Mouse (Mus musculus) common myeloid progenitor, adult 5-6 weeks (primary cell): ENCODE results near the gene Wipf3. TPM values are rescaled to one million over a fixed set of nuclear protein-coding genes. Genes with fewer than 3 reads are reported as not detected.

ENCODE experiments used
- ATAC-seq: replicated peaks from 2 replicates; pipeline ENCODE4 v1.8.0; 2016; ENCODE audit warnings: low read depth, mild to moderate bottlenecking, moderate TSS enrichment, inconsistent platforms; ENCODE audit not compliant: poor library complexity, severe bottlenecking
- total RNA-seq: library from RNA; stranded (forward); fragments of 200-1000, 187-1606 nt; gene quantifications from 2 replicates; pipeline ENCODE4 v1.2.3, GENCODE M21; 2017

Gene Wipf3
- not detected in 2 replicates for total RNA-seq

DNA sequence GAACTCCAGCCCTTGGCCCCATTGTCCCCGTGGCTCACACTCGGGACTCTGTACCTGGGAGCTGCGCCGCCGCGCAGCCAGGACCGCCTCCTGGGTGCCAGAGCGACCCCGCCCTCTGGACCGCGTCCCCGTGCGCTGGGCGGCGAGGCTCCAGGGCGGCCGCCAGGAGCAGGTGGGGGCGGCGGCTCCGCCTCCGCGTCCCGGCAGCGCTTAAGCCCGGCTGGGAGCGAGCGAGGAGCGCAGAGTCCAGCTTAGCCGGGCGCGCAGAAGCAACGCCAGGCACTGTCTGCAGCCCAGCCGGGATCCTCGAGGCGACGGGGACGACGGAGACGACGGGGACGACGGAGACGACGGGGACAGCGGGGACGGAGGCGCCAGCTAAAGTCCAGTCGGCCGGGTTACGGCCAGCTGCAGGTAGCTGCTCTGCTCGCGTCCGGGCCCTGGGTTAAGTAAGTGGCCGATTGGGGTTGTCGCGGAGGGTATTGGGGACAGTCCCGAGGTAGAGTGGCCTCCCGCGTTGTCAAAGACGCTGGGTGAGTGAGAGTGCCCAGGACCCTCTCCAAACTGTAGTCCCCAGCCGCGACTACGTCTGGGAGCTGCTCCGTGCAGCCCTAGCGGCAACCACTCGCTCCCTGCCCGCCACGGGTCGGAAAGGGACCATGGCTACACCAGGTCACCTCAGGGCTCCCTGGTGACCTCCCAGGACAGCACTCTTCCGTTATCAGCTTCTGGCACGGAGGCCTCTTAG lies at the start of gene Wipf3:
Gene Wipf3 (plus strand): TSS at position 157 of the 748 bp plus-strand sequence.
- ATAC-seq = peak; percentile 66

DNA sequence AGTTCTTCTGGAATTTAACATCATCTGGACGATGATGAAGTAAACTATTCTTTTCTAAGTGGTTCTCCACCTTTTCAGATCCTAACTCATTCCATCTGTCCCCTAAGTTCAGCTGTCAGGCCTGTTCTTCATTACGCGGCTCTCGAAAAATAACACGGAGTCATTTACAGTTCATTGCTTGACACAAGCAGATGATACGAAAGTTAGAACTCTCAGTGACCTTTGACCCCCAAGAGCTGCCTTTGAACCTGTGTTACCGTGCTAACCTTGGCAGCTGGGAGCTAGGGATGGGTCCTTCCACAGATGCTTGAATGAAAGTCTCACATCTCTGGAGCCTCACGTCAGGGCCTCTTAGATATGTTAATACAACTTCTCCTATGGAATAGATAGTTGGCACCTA lies 46.8 kb upstream of the Wipf3 start:
- no peak for ATAC-seq

DNA sequence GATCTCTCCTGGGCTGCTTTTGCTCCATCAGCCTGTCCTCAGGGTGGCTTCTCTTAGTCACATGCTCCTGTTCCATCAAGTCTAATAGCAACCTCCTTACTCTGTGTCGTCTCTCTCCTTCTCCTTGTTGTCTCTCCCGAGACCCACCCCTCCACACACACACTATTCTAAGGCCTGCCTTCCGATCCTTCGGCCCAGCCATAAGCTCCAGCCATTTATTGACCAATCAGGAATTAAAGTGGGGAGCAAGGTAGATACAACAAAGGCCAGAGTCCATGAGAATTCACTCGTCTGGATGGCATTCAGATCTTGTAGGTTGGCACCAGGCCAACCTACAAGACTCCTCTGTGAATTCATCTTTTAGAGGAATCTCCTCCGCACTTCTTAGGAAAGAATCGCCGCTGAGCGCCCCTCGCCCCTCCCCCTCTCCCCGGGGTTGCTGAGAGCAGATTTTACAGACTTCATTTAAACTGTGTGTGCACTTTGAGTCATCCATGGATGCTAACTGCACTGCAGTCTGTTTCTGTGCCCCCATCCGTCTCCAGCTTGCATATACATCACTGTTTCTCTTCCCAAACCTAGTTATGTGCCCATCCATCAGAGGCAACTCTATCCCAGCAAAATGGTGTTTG lies 45.4 kb upstream of the Wipf3 start:
- ATAC-seq = no peak

DNA sequence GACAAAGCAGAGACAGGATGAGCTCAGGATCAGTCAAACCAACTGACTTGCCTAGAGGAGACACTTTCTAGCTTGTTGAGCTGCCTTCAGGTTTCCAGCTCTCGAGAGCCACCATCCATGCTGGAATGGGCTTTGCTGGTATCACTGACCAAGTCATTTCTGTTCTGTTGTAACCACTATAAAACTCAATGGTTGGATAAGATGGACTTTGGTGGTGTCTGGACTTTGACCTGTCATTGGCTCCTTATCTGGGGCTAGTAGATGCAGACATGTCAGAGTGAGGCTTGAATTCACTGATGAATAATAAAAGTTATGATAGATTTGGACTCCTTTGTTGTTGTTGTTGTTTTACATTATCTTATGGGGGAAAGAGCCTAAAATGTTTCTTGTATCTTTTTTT lies 44.6 kb upstream of the Wipf3 start:
- no peak for ATAC-seq

DNA sequence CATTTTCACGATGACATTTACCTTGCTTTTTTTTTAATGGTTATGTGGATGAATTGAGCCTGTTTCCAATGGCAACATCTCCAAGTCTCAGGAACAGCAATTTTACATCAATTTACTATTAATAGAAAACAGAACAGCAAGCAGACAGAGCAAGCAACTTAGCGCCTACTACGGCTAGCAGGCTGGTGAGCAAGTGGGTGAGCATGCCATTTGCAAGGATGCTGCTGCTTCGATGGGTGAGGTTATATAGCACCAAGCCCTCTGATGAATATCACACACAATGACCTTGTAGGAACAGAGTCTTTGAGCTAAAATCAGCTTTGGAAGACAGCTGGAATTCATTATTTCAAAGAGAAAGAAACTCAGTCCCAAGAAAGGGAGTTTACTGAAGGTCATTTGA lies 43.0 kb upstream of the Wipf3 start:
- ATAC-seq = no peak

DNA sequence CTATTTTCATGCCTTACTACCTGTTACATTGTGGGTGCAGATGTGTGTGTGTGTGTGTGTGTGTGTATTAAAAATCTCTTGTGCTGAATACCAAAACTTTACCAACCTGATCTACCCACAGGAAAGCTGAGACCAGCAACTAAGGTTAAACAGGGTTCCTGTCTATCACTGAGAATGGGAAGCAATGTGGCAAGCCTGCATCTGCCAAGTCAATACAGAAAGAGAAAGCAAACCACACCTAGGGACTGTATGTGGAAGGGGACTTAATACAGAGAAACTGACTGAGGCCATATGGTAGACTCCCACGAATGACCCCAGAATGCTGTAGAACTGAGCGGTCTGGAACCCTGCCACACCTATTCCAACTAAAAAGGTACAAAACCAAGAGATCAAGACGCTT lies 42.4 kb upstream of the Wipf3 start:
- no peak for ATAC-seq

DNA sequence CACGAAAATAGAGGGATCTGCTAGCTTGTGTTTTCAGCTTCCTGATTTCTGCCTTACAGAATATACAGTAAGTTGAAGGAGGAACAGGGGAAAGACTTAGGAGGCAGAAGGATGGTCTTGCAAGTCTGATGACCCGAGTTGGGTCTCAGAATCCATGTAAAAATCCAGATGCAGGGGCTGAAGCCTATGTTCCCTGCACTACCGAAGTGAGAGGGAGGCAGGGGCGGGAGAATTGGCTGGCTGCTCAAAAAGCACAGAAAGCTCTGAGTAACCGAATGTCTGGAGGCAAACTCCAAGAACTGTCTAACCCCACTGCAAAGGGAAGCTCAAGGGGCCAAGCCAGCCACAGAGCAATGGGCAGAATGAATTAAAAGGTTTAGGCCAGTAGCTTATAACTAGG lies 41.7 kb upstream of the Wipf3 start:
- ATAC-seq = no peak

DNA sequence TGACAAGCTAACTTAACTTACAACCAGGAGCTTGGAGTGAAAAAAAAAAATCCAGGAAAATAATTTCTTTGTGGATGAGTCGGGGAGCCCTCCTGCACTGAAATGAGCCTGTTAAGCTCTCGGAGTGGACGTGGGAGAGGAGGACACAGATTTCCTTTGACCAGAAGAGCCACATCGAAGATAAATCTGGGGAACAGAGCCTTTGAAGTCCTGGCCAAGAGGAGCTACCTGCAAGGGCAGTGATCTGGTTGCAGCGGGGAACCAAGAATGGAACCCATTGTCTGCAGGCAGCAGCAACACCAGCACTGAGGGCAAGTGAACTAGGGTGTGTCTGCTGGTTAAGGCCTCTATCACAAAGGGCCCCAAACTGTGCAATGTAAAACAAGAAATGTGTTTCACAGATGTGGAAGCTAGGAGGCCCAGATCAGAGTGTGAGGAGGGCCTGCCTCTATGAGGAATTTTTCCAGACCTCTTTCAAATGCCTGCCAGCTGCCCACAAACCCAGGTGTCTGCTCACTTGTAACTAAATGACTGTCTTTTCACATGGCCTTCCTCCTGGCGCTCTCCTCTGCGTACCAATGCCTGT lies 40.6 kb upstream of the Wipf3 start:
- ATAC-seq = no peak

DNA sequence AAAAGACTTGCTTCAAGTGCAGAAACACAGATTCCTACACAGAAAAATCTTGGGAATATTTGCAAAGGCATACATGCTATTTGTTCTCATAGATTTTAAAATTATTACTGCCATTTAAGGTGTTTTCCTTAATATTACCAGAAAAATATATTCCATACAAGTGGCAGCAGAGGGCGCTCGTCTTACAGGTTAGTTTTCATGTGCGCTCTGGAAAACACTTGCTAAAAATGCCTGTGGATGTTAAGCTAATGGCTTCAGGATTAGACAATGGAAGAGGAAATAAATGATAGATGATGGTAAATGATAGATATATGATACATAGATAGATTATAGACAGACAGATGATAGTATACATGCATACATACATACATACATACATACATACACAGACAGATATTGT lies 37.6 kb upstream of the Wipf3 start:
- no peak for ATAC-seq

DNA sequence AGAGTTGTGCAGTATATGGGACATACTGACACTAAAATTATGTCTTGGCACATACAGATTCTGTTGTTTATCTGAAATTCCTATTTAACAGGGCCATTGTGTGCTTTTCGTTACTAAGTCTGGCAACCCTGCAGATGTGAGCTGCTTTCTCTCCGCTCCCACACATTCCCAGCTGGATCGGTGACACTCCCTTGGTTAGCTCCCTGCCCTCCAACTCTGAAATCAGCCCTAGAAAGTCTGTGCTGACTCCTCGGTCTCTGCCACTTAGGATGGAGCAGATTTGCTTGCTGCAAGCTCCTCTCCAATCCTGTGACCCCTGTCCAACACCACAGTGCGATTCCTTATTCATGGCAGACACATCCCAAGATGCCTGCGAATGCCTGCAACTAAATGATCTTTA lies 35.5 kb upstream of the Wipf3 start:
- ATAC-seq = no peak

DNA sequence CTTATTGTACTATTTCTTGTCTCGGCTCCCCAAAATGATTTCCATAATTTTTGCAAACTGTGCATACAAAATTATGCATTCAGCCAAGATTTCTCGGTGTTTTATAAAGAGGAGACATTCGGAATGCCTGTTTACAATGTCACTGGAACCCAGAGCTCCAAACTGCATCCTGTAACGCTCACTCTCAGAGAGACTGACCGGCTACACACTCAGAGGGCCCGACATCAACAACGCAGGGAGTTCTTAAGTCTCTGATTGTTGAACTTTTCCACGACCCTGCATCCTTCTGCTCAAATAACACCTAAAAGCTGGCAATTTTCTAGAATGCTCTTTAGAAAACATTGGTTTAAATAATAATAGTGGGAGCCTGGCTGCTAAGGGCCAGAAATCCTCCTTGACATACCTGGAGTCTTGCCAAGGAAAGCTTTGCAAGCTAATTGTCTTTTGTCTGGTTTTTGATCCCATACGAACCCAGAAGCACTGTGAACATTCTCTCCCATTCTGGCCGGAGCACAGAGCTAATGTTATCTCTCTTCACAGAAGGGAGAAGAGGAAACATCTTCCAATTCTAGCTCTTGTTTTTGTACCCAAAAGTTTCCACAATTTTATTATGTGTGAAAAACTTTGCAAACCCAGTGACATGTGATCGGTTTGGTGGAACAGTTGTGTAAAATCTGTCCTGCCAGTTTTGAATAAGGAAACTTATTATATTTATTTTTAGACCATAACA lies 30.0 kb upstream of the Wipf3 start:
- no peak for ATAC-seq

DNA sequence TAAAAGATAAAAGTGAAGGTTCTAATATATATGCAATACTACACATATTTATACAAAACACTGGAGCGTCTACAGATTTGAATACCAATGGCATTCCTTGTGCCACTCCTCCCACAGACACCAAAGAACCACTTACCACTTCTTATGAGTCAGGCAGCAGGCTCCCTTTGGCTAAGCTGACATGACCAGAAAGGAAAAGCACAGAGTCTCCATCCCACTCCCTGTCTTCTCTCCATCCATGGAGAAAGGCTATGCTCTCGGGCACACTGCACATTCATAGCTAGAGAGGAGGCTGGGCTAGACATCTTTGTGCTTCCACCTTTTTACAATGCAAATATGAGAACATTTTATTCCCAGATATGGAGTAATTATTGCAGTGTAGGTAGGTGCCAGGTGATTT lies 27.9 kb upstream of the Wipf3 start:
- ATAC-seq = no peak

DNA sequence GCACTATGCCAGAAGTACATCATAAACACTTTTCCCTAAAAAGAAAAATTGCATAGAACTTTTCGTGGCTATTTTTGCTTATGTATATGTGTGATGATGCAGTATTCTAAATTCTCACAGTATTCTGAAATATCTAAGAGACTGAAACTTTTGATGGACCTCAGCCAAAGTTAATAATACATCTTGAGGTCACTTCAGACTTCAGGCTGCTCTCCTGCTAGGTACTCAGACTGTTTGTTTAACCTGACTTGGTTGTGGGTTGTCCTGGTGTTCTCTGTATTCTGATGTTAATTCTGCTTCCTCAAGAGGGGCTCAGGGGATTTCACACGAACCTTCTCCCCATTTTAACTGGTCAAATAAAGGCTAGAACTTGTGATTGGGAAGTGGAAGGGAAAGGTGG lies 24.5 kb upstream of the Wipf3 start:
- ATAC-seq = no peak

DNA sequence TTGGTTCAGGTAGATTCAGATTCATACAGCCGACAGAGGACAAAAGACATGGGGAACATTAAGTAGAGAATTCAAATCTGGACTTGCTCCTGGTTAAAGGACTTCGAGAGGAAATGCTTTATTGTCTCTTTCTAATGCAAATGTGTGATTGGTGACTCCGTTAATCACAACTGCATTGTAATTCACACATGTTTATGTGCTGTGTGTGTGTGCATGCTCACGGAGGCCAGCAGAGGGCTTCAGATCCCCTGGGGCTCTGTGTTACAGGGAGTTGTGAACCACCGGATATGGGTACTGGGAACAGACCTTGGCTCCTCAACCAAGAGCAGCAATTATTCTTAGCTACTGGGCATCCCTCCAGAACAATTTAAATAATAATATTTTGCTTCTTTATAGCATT lies 23.3 kb upstream of the Wipf3 start:
- ATAC-seq = no peak

DNA sequence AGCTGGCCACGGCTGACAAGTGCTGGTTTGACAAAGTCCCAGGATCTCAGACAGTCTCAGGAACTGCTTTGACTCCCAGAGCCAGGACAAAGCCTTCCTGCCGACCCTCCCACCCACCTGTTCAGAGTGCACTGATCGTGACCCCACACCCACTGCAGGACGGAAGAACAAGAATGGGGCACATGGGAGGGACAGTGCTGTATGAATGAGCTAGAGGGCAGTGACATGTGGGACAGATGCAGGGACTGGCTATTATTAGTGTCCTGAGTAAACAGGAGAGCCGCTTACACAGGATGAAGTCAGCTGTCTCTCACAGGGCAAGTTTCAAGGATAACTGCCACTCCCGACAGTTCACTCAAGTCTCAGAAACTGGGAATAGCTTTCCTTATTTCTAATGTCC lies 20.1 kb upstream of the Wipf3 start:
- no peak for ATAC-seq

DNA sequence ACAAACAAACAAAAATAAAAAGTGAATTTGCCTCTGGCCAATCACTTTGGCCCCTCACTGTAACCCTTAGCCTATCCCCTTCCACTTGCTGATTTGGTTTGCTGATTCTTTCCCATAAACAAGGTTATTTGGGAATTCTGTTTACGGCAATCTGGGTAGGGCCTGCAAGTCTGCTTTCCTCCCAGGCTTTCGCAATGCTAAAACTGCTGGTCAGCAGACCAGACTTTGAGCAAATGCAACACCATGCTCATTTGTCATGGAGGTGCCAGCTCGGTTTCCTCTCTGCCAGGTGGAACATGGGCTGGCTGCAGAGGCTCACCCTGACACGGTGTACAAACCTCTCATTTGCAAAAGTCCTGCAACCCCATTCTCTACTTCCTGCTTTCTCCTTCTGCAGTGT lies 19.0 kb upstream of the Wipf3 start:
- ATAC-seq = no peak

DNA sequence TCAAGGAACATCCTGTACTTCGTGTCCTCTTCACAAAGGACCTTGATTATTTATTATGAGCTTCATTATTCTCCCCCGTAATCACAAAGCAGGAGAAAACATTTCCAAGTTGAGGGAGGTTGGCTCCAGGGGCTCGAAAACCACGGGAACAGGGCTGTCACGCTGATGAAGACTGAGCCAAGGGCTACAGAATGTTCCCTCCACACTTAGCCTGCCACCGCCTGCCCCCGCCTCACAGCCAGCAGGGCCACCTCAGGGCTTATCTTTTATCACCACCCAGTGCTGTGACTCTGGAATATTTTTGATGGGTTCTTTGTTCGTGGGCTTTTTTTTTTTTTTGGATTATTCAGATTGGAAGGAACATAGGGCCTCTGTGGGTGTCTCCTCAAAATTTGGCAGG lies 17.8 kb upstream of the Wipf3 start:
- no peak for ATAC-seq

DNA sequence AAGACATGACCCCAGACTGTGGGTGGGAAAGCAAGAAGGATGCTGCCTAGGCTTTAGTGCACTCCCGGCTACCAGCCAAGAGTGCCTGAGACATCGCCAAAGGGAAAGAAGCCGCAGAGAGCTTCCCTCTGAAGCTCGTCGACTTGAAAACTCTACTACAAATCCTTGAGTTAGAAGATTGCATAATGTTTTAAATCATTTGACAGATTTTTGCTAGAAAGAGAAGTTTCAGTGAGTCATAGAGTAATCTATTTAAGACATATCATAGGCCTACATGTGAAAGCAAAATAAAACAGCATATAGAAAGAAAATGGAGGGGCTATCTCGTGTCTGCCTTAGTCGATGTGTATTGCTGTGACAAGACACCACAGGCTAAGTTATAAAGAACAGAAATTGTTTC lies 16.5 kb upstream of the Wipf3 start:
- no peak for ATAC-seq

DNA sequence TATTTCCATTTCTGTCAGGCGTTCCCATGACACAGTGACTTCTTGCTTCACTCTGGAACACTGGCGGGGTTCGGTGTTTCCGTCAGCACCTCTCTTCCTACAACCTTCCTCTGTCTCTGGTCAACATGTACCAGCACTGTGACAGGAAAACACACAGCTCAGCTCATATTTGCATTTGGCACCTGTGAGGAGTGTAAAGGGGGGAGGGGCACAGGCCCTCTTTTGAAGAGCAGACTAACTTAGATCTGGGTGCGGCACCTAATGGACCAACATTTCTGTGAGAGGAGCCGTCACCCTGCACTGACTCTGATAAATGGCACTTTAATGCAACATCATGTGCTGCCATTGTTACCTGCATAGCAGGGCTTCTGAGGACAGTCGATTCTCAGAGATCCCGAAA lies 4.2 kb upstream of the Wipf3 start:
- ATAC-seq = no peak

DNA sequence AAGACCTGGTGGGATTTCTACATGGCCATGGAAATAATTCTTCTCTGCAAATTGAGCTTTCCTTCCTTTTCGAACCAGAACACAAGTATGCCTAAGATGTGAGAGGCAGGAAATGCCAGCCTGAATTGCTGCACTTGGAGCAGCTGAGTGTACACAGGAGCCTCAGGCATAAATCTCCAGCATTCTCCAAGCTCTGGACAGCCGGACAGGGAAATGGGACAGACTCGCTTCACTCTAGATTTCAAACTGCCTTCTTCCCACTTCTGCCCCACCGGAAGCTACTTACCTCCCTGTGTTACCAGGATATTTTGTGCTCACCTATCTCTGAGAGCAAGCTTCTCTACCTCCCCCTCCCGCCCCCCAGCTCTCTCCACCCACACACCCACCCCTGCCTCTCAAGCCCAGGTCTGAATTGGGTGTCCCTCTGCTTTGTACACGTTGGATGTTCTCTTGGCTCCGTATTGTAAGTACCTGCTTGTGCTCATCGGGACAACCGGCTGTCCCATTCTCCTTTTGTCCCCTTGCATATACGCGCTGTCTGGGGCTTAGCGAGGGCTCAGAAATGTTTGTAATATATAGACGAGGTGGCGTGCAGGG lies 455 bp upstream of the Wipf3 start:
- ATAC-seq = no peak

DNA sequence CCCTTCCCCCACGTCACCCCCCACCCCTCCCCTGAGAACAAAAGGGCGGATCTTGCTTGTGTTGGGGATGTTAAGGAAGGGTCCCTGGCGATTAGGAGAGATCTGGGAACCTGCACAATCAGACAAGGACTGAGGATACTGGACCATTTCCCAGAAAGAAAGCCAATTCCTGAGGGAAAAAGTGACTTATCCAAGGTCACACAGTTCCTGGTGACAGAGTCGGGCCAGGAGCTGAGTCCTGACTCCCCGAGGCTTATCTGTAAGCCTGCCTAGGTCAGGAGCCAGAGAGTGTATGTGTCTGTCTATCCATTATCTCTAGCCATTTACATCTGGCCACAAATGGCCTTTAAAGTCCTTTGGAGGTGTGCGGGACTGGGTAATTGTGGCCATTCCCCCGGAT lies 818 bp downstream of the Wipf3 start:
- ATAC-seq = no peak
